Mouse (Mus musculus) adrenal gland, adult (tissue): ENCODE results near the gene Gimap7.

Source experiments
- DNase-seq, 2 experiments: peaks; one replicate each; pipeline ENCODE4 v3.0.0; 2022 to 2023; ENCODE audit warnings: low spot score in 1 of 2; ENCODE audit not compliant: inconsistent age in 2 of 2

Gene Gimap7

DNA sequence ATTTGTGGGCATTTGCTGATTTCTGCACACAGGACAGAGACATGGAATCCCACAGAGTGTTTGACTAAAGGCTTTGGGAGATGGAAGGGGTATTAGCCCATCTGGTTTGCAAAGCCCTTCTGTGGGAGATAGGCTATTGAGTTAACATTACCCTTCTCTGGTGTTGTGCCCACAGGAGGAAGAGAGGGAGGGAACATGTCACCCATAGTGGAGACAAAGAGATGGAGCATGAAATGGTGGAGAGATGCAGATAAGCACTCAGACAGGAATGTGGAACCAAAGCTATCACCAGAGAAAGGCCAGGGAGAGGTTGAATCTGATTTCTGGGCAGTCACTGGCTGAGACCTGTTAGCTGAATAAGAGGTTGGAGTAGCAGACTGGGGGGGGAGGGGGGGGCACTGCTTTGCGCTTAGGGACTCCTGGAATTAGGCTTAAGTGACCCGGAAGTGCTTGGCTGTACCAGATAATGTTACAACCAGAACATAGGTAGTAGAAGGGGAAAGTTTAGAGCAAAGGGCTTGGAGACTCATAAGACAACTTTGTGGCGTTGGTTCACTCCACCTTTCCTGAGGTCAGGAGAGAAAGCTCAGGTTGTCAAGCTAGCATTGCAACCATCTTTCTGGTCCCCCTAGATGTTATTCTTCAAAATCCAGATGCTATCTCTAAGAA lies 22.2 kb downstream of the Gimap7 start:
- no peak for DNase-seq

DNA sequence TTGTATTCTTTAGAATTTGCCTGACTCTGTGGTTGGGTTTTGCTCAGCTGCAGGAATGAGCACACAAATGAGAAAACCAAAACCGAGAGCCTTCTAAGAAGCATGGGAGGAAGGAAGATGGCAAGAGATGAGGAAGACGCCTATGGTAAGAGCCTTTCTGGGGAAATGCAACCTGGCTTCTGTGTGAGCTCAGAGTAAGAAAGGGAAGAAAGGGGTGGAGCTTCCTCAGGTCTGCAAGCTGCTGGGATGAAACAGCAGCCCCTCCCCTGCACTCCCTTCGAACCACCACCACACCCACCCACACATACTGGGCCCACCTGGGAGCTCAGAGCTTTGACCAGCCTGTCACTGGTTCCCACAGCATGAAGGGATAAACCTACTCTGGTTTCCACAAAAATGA lies 22.9 kb downstream of the Gimap7 start:
- DNase-seq, result no peak

DNA sequence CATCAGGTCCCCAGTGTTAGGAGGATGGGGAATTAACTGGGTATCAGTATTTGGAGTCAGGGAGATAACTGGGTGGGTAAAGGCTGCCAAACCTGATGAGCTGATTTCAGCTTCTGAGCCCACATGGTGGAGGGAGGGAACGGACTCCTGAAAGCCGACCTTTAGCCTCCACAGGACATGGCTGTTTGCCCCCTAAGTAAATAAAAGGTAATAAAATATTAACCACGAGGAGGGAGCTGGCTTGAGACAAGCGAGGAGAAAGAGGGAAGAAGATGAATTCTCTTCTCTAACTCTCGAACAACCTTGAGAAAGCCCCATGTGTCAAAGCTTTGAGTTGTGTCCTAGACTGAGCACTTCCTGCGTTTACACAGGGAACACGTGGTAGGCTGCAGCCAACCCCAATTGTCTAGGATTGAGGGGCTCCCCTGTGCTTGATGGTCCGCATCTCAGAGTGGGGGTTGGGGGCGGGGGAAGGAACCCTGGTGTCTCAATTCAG lies 23.3 kb downstream of the Gimap7 start:
- no peak for DNase-seq

DNA sequence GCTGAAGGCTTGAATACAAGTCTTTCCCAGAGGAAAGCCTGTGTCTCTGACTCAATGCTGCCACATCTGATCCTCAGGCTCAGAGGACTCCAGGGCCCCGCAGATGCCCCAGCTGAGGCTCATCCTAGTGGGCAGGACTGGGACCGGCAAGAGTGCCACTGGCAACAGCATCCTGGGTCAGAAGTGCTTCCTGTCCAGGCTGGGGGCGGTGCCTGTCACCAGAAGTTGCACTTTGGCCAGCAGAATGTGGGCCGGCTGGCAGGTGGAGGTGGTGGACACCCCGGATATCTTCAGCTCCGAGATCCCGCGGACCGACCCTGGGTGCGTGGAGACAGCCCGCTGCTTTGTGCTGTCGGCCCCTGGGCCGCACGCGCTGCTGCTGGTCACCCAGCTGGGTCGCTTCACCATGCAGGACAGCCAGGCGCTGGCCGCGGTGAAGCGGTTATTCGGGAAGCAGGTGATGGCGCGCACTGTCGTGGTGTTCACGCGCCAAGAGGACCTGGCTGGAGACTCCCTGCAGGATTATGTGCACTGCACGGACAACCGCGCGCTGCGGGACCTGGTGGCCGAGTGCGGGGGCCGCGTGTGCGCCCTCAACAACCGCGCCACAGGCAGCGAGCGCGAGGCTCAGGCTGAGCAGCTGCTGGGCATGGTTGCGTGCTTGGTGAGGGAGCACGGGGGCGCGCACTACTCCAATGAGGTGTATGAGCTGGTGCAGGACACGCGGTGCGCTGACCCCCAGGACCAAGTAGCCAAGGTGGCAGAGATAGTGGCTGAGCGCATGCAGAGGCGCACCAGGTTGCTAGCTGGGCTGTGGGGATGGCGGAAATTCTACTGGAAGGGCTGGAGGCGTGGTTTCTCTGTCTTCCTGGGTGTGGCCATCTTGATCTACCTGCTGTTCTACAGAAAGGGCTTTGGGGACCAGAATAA lies 24.3 kb downstream of the Gimap7 start:
- peak; percentile 24 to 61 for DNase-seq

DNA sequence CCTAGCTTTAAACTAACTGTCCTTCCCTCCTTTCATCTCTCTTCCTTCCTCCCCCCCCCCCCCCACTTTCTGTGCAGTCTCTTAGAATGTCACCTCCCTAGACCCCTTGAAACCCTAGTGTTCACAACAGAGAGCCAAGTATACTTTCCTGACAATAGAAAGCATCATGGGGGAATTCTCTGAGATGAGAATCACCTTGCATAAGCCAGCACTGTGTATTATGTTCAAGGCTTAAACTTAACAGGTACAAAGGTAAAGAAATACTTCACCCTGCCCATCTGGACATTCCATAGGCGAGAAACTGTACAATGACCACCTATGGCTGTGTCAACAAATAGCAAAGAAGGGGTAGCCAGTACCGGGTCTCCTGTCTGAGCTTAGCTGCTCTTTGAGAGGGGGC lies 27.1 kb downstream of the Gimap7 start:
- DNase-seq, result no peak

DNA sequence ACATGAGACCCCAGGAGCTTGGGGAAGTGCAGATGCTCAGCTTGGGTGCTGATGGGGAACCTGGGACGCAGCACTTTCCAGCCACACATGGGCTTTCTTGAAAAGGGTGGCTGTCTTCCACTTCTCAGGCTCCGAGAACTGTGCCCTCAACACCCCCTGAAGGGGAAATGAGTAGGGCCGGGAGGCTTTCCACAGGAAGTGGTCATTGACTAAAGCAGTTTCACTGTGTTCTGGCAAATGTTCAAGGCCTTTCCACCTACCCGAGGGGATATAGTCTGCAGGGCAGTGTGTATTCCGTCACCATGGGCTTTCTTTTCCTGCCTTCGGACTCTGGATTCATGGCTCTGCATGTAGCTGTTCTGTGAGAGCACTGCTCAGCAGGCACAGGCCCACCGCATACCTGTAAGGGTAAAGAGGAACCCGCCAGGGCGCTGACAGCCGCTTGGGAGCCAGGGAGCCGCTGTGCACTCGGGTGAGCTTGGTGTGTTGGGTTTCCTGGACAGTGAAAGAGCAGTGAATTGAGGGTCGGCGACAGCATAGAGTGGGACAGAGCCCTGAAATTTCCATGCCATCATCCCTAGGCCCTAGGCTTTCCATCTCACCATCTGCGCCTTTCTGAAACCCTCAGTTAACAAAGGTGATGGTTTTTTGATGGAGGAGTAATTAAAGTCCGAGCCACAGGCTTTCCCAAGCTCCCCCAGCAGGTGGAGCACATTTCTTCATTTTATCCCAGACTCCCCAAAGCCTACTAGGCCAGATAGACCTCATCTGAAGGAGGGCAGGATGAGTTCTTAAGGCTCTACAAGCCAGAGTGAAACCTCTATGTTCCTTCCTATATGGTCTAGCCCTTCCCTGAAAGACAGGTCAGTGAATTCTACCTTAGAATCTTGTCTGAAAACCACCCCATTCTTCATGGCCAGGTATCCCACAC lies 27.8 kb downstream of the Gimap7 start, which contains the start of gene Gimap5:
Gimap5 (plus strand) TSS at position 239 of the 931 bp plus-strand sequence.
- peak; percentile 70 to 88 for DNase-seq

DNA sequence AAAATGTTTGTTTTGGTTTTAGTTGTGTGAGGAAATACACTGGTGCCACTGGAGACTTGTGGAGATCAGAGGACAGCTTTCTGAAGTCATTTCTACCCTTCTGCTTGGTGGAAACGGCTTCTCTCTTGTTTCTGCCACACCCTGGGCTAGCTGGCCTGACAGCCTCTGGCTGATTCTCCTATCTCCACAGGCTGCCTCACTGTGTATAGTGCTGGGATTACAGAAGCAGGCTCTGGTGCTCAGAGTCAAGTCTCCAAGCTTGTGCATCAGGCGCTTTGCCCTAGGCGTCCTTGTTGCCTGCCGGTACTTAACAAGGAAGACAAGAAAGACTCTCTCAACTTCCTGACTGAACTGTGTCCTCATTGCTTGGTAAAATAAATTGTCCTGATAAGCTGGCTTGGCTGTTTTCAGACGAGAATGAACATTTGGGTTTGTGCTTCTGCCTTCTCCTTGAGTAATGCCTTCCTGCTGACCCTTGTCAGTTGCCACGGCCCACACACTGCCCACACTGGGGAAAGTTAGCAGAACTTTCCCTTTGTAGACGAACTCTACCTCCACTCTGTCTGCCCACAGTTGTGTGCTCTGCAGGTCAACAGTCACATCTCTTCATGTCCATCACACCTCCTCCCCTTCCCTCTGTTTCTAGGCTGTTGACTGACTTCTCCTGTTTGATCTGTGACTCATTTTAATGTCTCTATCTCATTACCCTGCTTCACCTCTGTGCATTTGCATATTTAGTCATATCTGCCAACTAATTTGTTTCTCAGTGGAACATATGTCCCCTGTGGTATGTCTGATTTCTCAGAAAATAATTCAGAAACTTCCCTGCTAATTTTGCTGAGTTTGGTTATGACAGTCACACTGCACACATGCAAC lies 28.9 kb downstream of the Gimap7 start:
- DNase-seq, result peak; percentile 28 to 59

DNA sequence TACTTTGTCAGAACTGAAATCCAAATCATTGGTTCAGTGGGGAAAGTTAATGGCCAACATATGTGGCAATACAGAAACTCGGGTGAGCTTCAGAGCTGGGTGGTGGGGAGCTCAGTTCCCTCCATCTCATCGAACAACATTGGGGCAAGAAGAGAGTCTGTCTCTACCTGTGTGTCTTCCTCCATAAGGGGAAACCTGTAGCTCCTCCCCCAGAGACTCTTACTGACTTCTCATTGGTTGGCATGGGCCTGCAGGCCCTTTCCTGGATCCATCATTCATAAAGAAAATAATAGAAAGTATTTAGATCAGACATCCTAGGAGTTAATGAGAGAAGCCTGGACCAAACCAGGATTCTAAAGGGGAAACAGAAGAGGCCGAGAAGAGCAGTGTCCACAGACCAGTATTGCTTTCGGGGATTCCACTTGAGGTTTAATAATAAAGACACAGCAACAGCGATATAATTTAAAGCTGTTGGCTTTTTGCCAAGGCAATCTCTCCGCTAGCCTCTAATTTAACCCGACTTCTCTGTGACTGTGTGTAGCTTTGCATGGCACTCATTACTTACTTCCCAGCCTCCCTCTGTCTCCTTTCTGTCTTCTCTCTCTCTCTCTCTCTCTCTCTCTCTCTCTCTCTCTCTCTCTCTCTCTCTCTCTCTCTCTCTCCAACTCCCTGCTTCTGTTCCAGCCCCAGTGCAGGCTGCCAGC lies 45.3 kb downstream of the Gimap7 start:
- DNase-seq, result peak in 1 of 2 experiments; percentile 22

DNA sequence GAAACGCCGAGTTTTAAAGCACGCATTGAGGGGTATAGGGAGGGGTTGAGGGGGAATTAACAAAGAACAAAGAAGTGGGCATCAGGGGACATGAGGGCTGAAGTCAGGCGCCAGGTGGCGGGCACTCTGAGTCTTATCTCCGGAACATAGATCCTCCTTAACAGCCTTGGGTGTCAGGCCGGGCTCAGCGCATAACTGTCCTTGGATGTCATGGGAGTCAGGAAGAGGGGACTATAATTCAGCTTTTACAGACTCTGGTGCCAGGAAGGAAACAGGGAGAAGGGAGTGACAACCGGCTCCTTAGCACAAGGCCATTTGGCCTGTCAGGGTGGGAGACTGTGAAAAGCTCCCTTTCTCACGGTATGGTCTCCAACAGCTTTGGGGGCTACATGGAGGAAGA lies 46.1 kb downstream of the Gimap7 start:
- DNase-seq, result peak in 1 of 2 experiments; percentile 57

DNA sequence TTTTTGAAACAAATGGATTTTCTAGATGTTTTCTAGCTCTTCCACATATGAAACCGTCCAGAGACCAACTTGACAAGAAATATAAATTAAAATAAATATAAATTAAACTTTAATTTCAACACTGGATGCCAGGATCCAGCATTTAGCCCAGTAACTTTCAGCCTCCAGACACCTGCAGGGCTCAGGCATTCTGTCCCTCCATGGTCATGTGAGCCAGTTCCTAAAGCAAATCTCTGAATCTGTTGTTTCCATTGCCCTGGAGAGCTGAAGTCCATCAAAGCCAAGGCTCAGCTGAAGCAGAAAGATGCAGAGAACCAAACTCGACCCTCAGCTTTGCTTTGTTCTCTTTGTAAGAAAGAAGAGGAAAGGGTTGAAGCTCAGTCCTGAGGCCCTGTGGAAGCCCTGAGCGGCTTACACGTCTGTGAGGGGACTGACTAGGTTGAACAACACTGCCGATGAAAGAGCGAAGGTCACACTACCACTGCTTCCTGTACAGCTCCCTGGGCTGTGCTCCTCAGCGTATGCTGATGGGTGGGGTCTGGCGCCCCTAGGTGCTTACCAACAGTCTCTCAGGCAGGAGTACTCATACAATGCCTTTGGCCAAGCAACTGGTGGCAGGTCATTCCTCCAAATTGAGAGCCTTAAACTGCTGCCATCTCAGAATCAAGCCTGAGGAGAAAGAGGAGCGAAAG lies 49.9 kb downstream of the Gimap7 start:
- DNase-seq, result peak in 1 of 2 experiments; percentile 39

DNA sequence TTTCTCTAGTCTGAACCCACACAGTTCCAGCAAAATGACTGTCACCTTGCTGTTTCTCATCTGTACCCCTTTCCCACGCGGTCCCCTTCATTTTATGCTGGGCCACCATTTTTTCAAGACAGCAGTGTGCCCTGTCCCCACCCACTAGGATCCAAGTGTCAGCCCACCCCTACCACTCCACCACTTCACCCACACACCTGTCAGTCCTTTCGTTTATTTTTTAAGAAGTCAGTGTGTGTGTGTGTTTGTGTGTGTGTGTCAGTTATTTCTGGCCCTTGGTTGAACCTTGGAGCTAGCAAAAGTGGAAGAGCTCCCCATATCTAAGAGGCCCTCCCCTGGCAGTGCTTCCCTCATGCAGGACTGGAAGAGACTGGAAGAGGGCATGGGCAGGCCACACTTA lies 50.5 kb downstream of the Gimap7 start:
- DNase-seq, result no peak

DNA sequence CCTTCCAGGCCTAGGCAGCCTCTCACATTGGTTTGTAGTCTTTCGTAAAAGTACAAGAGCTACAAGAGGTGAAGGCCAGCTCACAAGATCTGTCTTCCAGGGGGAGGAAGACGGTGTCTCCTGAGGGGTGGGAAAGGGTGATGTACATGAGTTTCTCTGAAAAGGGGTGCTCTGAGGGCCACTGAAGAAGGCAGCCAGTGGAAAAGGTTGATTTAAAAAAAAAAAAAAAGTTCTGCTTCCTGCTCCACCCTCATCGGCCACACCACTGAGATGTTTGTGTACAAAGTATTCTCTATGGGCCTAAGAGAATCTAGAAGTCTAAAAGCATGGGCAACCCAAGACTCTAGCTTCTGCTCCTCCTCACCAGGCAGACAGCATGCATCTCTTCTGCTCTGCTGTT lies 52.3 kb downstream of the Gimap7 start, which contains the start of gene Gimap3:
Gimap3 (minus strand) TSS at position 156 of the 400 bp plus-strand sequence.
- peak in 1 of 2 experiments; percentile 34 for DNase-seq

DNA sequence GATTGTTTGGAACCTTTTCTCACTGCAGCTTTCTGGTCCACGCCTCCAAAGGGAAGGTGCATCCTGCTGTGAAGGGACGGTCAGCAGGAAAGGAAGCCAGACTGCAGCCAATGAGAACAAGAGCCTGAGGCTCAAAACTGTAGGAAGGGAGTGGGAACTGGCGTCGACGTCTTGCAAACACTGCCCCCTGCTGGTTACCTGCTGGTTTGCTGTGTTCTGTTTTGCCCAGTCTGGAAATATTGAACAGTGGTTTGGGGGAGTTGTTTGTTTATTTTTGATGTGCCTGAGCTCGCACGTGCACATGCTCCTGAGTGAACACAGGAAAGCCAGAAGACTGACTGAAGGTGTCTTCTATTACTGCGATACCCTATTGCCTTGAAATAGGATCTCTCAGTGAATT lies 53.6 kb downstream of the Gimap7 start:
- peak; percentile 79 to 93 for DNase-seq
